9 mouse cellular contexts compared by ENCODE assay signal in genomic region chr11:78399680-78400079, GRCm38 (mm10). TPM values are rescaled to one million over a fixed set of nuclear protein-coding genes. Genes with fewer than 3 reads are reported as not detected.
DNase-seq lines count a peak whose midpoint lies in the region; ATAC-seq and TF ChIP-seq lines count a peak whose summit lies in the region.
"Had no signal": no experiment of that assay in that cellular context is flagged by ENCODE, and none has a peak within 500 bp of the region (broad histone marks: within the 10 kb centered on the region; RNA-seq: fewer than 3 reads in every experiment).

No protein-coding gene starts in this region.

- no peaks in the 10 kb centered on the region for H3K9me3 ChIP-seq in ES-E14 (ENCODE audit: control insufficient read depth, insufficient read depth, low read depth, low read length)

- peak; percentile 90 for TF ChIP-seq CTCF in cerebellum, adult 2 months (IDR thresholded peaks at IDR 0.05; ENCODE audit: borderline replicate concordance, insufficient read depth, low read depth, low read length)

- H3K27ac ChIP-seq in ES-E14 (ENCODE audit: insufficient read depth, low read depth, low read length, poor library complexity, severe bottlenecking) = no peak overlapping the region
- H3K27ac ChIP-seq in cerebellum, adult 2 months (ENCODE audit: insufficient read depth, low read length) = no peak overlapping the region

- no peak for ATAC-seq in inflammation-experienced regulatory T-cells, adult 6 months

- no peaks in the 10 kb centered on the region for H3K27me3 ChIP-seq in cerebellum, adult 2 months (ENCODE audit: control insufficient read depth, insufficient read depth, low read length)

- 18% methylated on average over 8 of the region's 8 CpGs for WGBS in cerebellum, adult 2 months

- no peak overlapping the region for H3K4me3 ChIP-seq in ES-E14 (ENCODE audit: insufficient read depth in 1 of 2, low read depth in 1 of 2, low read length in 2 of 2, poor library complexity in 1 of 2, severe bottlenecking in 1 of 2)
- H3K4me3 ChIP-seq in cerebellum, adult 2 months (replicated peaks; ENCODE audit: insufficient read depth, low read depth, low read length) = no peak overlapping the region

- TF ChIP-seq POLR2A in cerebellum, adult 2 months (IDR thresholded peaks at IDR 0.05; ENCODE audit: borderline replicate concordance, insufficient read depth, low read length) = no peak

- peaks cover 3 to 29% of the 10 kb centered on the region in 2 experiments; a peak in 2 of 4 replicates for H3K4me1 ChIP-seq in ES-E14 (ENCODE audit: control insufficient read depth in 2 of 2, insufficient read depth in 2 of 2, low read length in 2 of 2, poor library complexity in 1 of 2)
- peaks cover 3% of the 10 kb centered on the region; the same call in 1 of the 2 replicates for H3K4me1 ChIP-seq in cerebellum, adult 2 months (ENCODE audit: control insufficient read depth, insufficient read depth, low read length)

- in situ Hi-C loops in ES-E14 (cut with MboI; ENCODE audit: low sequenced_read_pairs in 2 of 2, unreplicated experiment in 2 of 2) = loop anchor here in 1 of 2 experiments (5.0 kb wide), 1 partner anchor 37 kb away; no protein-coding TSS in a partner anchor

- DNase-seq in 3T3-L1 (ENCODE audit: low read depth, low spot score) = peak; percentile 92
- peak; percentile 79 for DNase-seq in ES-E14 (ENCODE audit: low read depth, low spot score)
- peak; percentile 45 to 68 for DNase-seq in cerebellum, adult 2 months
- DNase-seq in gastrocnemius, adult 8-10 months (ENCODE audit: low spot score in 2 of 2) = peak; percentile 28 to 34
- DNase-seq in layer of hippocampus, adult 18-20 months (ENCODE audit: low spot score in 2 of 2) = peak; percentile 60 to 92
- DNase-seq in lung, postnatal 14 days = peak; percentile 84
- DNase-seq in right cerebral cortex, postnatal 36 days (ENCODE audit: low spot score in 2 of 2) = peak; percentile 55 to 56

- H3K9ac ChIP-seq in ES-E14 (ENCODE audit: insufficient read depth, low read depth, low read length, poor library complexity, severe bottlenecking) = no peak overlapping the region

- H3K36me3 ChIP-seq in ES-E14 (ENCODE audit: control insufficient read depth, insufficient read depth, low read length, poor library complexity, severe bottlenecking) = no peaks in the 10 kb centered on the region

TF ChIP-seq in ES-E14, 5 proteins besides CTCF, POLR2A, EP300 and RAD21:
- TF ChIP-seq ZNF384 (IDR thresholded peaks at IDR 0.05; ENCODE audit: low read depth, low read length) (no peak), CHD2 (IDR thresholded peaks at IDR 0.05; ENCODE audit: low read depth, low read length) (no peak), MAFK (IDR thresholded peaks at IDR 0.05; ENCODE audit: insufficient read depth, low read depth, low read length) (no peak), HCFC1 (IDR thresholded peaks at IDR 0.05; ENCODE audit: borderline replicate concordance, insufficient read depth, low read length) (no peak), ZC3H11A (IDR thresholded peaks at IDR 0.05; ENCODE audit: borderline replicate concordance, low read depth, low read length) (peak; percentile 79; the same call in 1 of the 2 replicates)
TF ChIP-seq in ES-E14: peak in this region for 1.

RNA-seq across cellular contexts. Expression of gene Foxn1, which starts 13.3 kb away (rescaled TPM):
- not detected in 2 replicates for total RNA-seq in ES-E14 (2012; rRNA removed)
- not detected in 2 replicates for polyA plus RNA-seq in cerebellum, adult 2 months (2012; rRNA removed)
- total RNA-seq in gastrocnemius, adult 8-10 months (2022) = not detected
- total RNA-seq in layer of hippocampus, adult 18-20 months (2021) = not detected
- not detected for polyA plus RNA-seq in inflammation-experienced regulatory T-cells, adult 6 months (2017; shearing (Covaris generic))
- polyA plus RNA-seq: large intestine, adult 2 months had no signal

RNA-seq across cellular contexts. Expression of gene Slc13a2, which starts 22.3 kb away (rescaled TPM):
- total RNA-seq in ES-E14 (2012; rRNA removed) = 0.13 TPM in 1 of 2 replicates, not detected in the other
- not detected in 2 replicates for polyA plus RNA-seq in cerebellum, adult 2 months (2012; rRNA removed)
- not detected for total RNA-seq in gastrocnemius, adult 8-10 months (2022)
- total RNA-seq in layer of hippocampus, adult 18-20 months (2021) = not detected
- polyA plus RNA-seq in inflammation-experienced regulatory T-cells, adult 6 months (2017; shearing (Covaris generic)) = not detected

RNA-seq across cellular contexts. Expression of gene Unc119, which starts 56.4 kb away (rescaled TPM):
- total RNA-seq in ES-E14 (2012; rRNA removed) = 22.2 and 24.5 TPM in 2 replicates
- 72.2 and 75.2 TPM in 2 replicates for polyA plus RNA-seq in cerebellum, adult 2 months (2012; rRNA removed)
- 10 to 100 TPM in 1 of 4 experiments, 1 to 10 TPM in 3; 5.3 to 14.9 (median 8.4) TPM for total RNA-seq in gastrocnemius, adult 8-10 months (2022)
- 10 to 100 TPM; 33.0 to 33.5 TPM for total RNA-seq in layer of hippocampus, adult 18-20 months (2021)
- 10 to 100 TPM; 11.3 to 29.0 (median 11.9) TPM for polyA plus RNA-seq in inflammation-experienced regulatory T-cells, adult 6 months (2017; shearing (Covaris generic))

Comparison
In these comparisons a context has a peak if more than half of its experiments do, and no peak if none do; other contexts are left out.
1. DNase-seq: peak in every context shown above with its lines; median percentile 92 in 3T3-L1; 84 in lung, postnatal 14 days; 79 in ES-E14; 76 in layer of hippocampus, adult 18-20 months; 56 in cerebellum, adult 2 months; 56 in right cerebral cortex, postnatal 36 days; 31 in gastrocnemius, adult 8-10 months.